Mouse (Mus musculus) gastrocnemius, postnatal 10 days (tissue): ENCODE measurements around the gene 4930402H24Rik. TPM values are rescaled to one million over a fixed set of nuclear protein-coding genes. Genes with fewer than 3 reads are reported as not detected.

Source experiments
- DNase-seq: peaks from one replicate; pipeline ENCODE4 v3.0.0; 2021; ENCODE audit warnings: mixed read lengths
- total RNA-seq, 2 experiments: library from RNA; stranded (reverse); gene quantifications; 2 replicates each; pipeline ENCODE4 v1.2.3; 2021

Gene 4930402H24Rik
- total RNA-seq, 2 experiments from 2014 or later = 10.1 to 12.8 TPM

GRCm38 (mm10) chr2:130812487-130812886 lies 93.7 kb downstream of the 4930402H24Rik start:
- DNase-seq = no peak

GRCm38 (mm10) chr2:130805146-130805545 lies 101.1 kb downstream of the 4930402H24Rik start:
- DNase-seq = no peak

- peak; percentile 5 for DNase-seq
Measured at GRCm38 (mm10) chr2:130803706-130804105, 102.5 kb downstream of the 4930402H24Rik start.

- no peak for DNase-seq
Measured at GRCm38 (mm10) chr2:130795731-130796130, 110.5 kb downstream of the 4930402H24Rik start.

- no peak for DNase-seq
Measured at GRCm38 (mm10) chr2:130791722-130792121, 114.5 kb downstream of the 4930402H24Rik start.

GRCm38 (mm10) chr2:130789642-130790041 lies 116.6 kb downstream of the 4930402H24Rik start:
- no peak for DNase-seq

GRCm38 (mm10) chr2:130789039-130789438 lies 117.2 kb downstream of the 4930402H24Rik start:
- no peak for DNase-seq

- DNase-seq = no peak
Measured at GRCm38 (mm10) chr2:130784939-130785338, 121.3 kb downstream of the 4930402H24Rik start.

- no peak for DNase-seq
Measured at GRCm38 (mm10) chr2:130780615-130781303, 125.4 kb downstream of the 4930402H24Rik start.

GRCm38 (mm10) chr2:130779935-130780334 lies 126.3 kb downstream of the 4930402H24Rik start:
- no peak for DNase-seq

GRCm38 (mm10) chr2:130776610-130777009 lies 129.6 kb downstream of the 4930402H24Rik start:
- no peak for DNase-seq

- no peak for DNase-seq
Measured at GRCm38 (mm10) chr2:130767483-130767882, 138.7 kb downstream of the 4930402H24Rik start.

GRCm38 (mm10) chr2:130765396-130765795 lies 140.8 kb downstream of the 4930402H24Rik start:
- no peak for DNase-seq

- DNase-seq = no peak
Measured at GRCm38 (mm10) chr2:130760876-130761275, 145.3 kb downstream of the 4930402H24Rik start.

- DNase-seq = no peak
Measured at GRCm38 (mm10) chr2:130755061-130755607, 151.1 kb downstream of the 4930402H24Rik start.

GRCm38 (mm10) chr2:130754596-130754995 lies 151.6 kb downstream of the 4930402H24Rik start:
- DNase-seq = no peak

- DNase-seq = no peak
Measured at GRCm38 (mm10) chr2:130750449-130750848, 155.8 kb downstream of the 4930402H24Rik start.

- no peak for DNase-seq
Measured at GRCm38 (mm10) chr2:130749708-130750107, 156.5 kb downstream of the 4930402H24Rik start.

- no peak for DNase-seq
Measured at GRCm38 (mm10) chr2:130743576-130743975, 162.6 kb downstream of the 4930402H24Rik start.

GRCm38 (mm10) chr2:130740096-130740495 lies 166.1 kb downstream of the 4930402H24Rik start:
- DNase-seq = no peak

GRCm38 (mm10) chr2:130738019-130738418 lies 168.2 kb downstream of the 4930402H24Rik start:
- DNase-seq = no peak

- DNase-seq = no peak
Measured at GRCm38 (mm10) chr2:130735281-130735680, 170.9 kb downstream of the 4930402H24Rik start.

- DNase-seq = no peak
Measured at GRCm38 (mm10) chr2:130733444-130733843, 172.8 kb downstream of the 4930402H24Rik start.

GRCm38 (mm10) chr2:130731855-130732254 lies 174.4 kb downstream of the 4930402H24Rik start:
- DNase-seq = no peak
